ENCODE assay signal across 8 mouse cellular contexts in genomic region chr10:79857452-79857811, GRCm38 (mm10). TPM values are rescaled to one million over a fixed set of nuclear protein-coding genes. Genes with fewer than 3 reads are reported as not detected.
A peak's percentile ranks its signal among the peaks of the same experiment; 100 is the strongest.
DNase-seq lines count a peak whose midpoint lies in the region; ATAC-seq and TF ChIP-seq lines count a peak whose summit lies in the region.

No protein-coding gene starts in this region.

- H3K9me3 ChIP-seq in hindbrain, postnatal 0 days (ENCODE audit: low read length) = no peaks in the 10 kb centered on the region
- H3K9me3 ChIP-seq in liver, embryonic 12.5 days (replicated peaks) = no peaks in the 10 kb centered on the region
- H3K9me3 ChIP-seq in neural tube, embryonic 12.5 days = no peaks in the 10 kb centered on the region

- peak overlapping the region; percentile 94 for H3K4me3 ChIP-seq in bone marrow macrophage, adult 2 months (ENCODE audit: insufficient read depth, low read length)
- H3K4me3 ChIP-seq in hindbrain, postnatal 0 days (ENCODE audit: low read length) = peak overlapping the region; percentile 96; the same call in 1 of the 2 replicates
- H3K4me3 ChIP-seq in liver, embryonic 12.5 days = peak overlapping the region; percentile 93
- H3K4me3 ChIP-seq in neural tube, embryonic 12.5 days = peak overlapping the region; percentile 96

- DNase-seq in testis, postnatal 10 days (ENCODE audit: low spot score) = peak; percentile 78
- no peak for DNase-seq in testis, postnatal 14 days (ENCODE audit: low spot score)
- DNase-seq in gastrocnemius, postnatal 10 days = peak; percentile 65
- peak; percentile 66 for DNase-seq in hindbrain, postnatal 0 days (ENCODE audit: low spot score)
- DNase-seq in ovary, postnatal 36 days (ENCODE audit: low spot score) = no peak

- peak overlapping the region; percentile 99 for H3K9ac ChIP-seq in hindbrain, postnatal 0 days (replicated peaks; ENCODE audit: low read length)
- peak overlapping the region; percentile 97 for H3K9ac ChIP-seq in liver, embryonic 12.5 days
- peak overlapping the region; percentile 97 for H3K9ac ChIP-seq in neural tube, embryonic 12.5 days

- no peaks in the 10 kb centered on the region for H3K27me3 ChIP-seq in hindbrain, postnatal 0 days (ENCODE audit: insufficient read depth, low read length)
- H3K27me3 ChIP-seq in liver, embryonic 12.5 days (replicated peaks) = no peaks in the 10 kb centered on the region
- no peaks in the 10 kb centered on the region for H3K27me3 ChIP-seq in neural tube, embryonic 12.5 days (replicated peaks)

- no peak for TF ChIP-seq CTCF in bone marrow macrophage, adult 2 months (IDR thresholded peaks at IDR 0.05; ENCODE audit: low read depth, low read length)
- no peak for TF ChIP-seq CTCF in hindbrain, postnatal 0 days (IDR thresholded peaks at IDR 0.05; ENCODE audit: low read depth)

- WGBS in hindbrain, postnatal 0 days = 6% methylated on average over 4 of the region's 4 CpGs
- 42% methylated on average over 4 of the region's 4 CpGs for WGBS in liver, embryonic 12.5 days (ENCODE audit: insufficient replicate concordance)
- 37% methylated on average over 4 of the region's 4 CpGs for WGBS in neural tube, embryonic 12.5 days

- H3K4me2 ChIP-seq in hindbrain, postnatal 0 days (ENCODE audit: low read depth, low read length) = peak overlapping the region; percentile 98
- peak overlapping the region; percentile 98 for H3K4me2 ChIP-seq in liver, embryonic 12.5 days
- peak overlapping the region; percentile 100 for H3K4me2 ChIP-seq in neural tube, embryonic 12.5 days (replicated peaks)

- H3K27ac ChIP-seq in bone marrow macrophage, adult 2 months (ENCODE audit: insufficient read depth, low read depth, low read length) = peak overlapping the region; percentile 43
- H3K27ac ChIP-seq in hindbrain, postnatal 0 days = peak overlapping the region; percentile 9; the same call in 1 of the 2 replicates
- H3K27ac ChIP-seq in liver, embryonic 12.5 days = peak overlapping the region; percentile 99
- peak overlapping the region; percentile 26; the same call in 1 of the 2 replicates for H3K27ac ChIP-seq in neural tube, embryonic 12.5 days

- H3K36me3 ChIP-seq in hindbrain, postnatal 0 days (ENCODE audit: insufficient read depth, low read length) = peaks cover 33% of the 10 kb centered on the region
- H3K36me3 ChIP-seq in liver, embryonic 12.5 days = peaks cover 67% of the 10 kb centered on the region
- H3K36me3 ChIP-seq in neural tube, embryonic 12.5 days = peaks cover 60% of the 10 kb centered on the region

- TF ChIP-seq POLR2A in bone marrow macrophage, adult 2 months (IDR thresholded peaks at IDR 0.05; ENCODE audit: borderline replicate concordance, low read depth, low read length) = no peak

- H3K4me1 ChIP-seq in bone marrow macrophage, adult 2 months (ENCODE audit: control insufficient read depth, insufficient read depth, low read length) = peaks cover 15% of the 10 kb centered on the region
- peaks cover 44% of the 10 kb centered on the region for H3K4me1 ChIP-seq in hindbrain, postnatal 0 days (ENCODE audit: insufficient read depth, low read length)
- H3K4me1 ChIP-seq in liver, embryonic 12.5 days = peaks cover 56% of the 10 kb centered on the region
- H3K4me1 ChIP-seq in neural tube, embryonic 12.5 days = peaks cover 48% of the 10 kb centered on the region

- ATAC-seq in hindbrain, postnatal 0 days = no peak
- no peak for ATAC-seq in liver, embryonic 12.5 days
- ATAC-seq in neural tube, embryonic 12.5 days (ENCODE audit: low FRiP score, low read depth) = no peak

RNA-seq across cellular contexts. Expression of gene Ptbp1, which starts 3.2 kb away (rescaled TPM):
- polyA plus RNA-seq in bone marrow macrophage, adult 2 months (2012; ENCODE audit: insufficient read depth, insufficient read length, missing spikeins) = 129 and 141 TPM in 2 replicates
- total RNA-seq in gastrocnemius, postnatal 10 days (2021) = 100 to 1,000 TPM in 1 of 2 experiments, 10 to 100 TPM in 1; 75.2 to 110 TPM
- 166 and 173 TPM in 2 replicates for total RNA-seq in hindbrain, postnatal 0 days (2014; rRNA removed)
- polyA plus RNA-seq in hindbrain, postnatal 0 days (2015; fragmentation: Nextera tagmentation; extraction: Ambion mirVana) = 58.9 and 65.5 TPM in 2 replicates
- polyA plus RNA-seq in liver, embryonic 12.5 days (2016; fragmentation: Nextera tagmentation; extraction: Ambion mirVana) = 207 and 211 TPM in 2 replicates
- 180 and 189 TPM in 2 replicates for polyA plus RNA-seq in neural tube, embryonic 12.5 days (2016; fragmentation: Nextera tagmentation; extraction: Ambion mirVana)

RNA-seq across cellular contexts. Expression of gene Prtn3, which starts 16.8 kb away (rescaled TPM):
- not detected in 2 replicates for polyA plus RNA-seq in bone marrow macrophage, adult 2 months (2012; ENCODE audit: insufficient read depth, insufficient read length, missing spikeins)
- total RNA-seq in gastrocnemius, postnatal 10 days (2021) = 1 to 10 TPM in 1 of 2 experiments, not detected in 1; 2.1 TPM
- 9.4 and 20.5 TPM in 2 replicates for total RNA-seq in hindbrain, postnatal 0 days (2014; rRNA removed)
- polyA plus RNA-seq in hindbrain, postnatal 0 days (2015; fragmentation: Nextera tagmentation; extraction: Ambion mirVana) = 11.6 and 11.8 TPM in 2 replicates
- 38.4 and 38.6 TPM in 2 replicates for polyA plus RNA-seq in liver, embryonic 12.5 days (2016; fragmentation: Nextera tagmentation; extraction: Ambion mirVana)
- 12.6 and 15.5 TPM in 2 replicates for polyA plus RNA-seq in neural tube, embryonic 12.5 days (2016; fragmentation: Nextera tagmentation; extraction: Ambion mirVana)

RNA-seq across cellular contexts. Expression of gene Plppr3, which starts 17.0 kb away (rescaled TPM):
- polyA plus RNA-seq in bone marrow macrophage, adult 2 months (2012; ENCODE audit: insufficient read depth, insufficient read length, missing spikeins) = not detected in 2 replicates
- total RNA-seq in gastrocnemius, postnatal 10 days (2021) = 1 to 10 TPM in 1 of 2 experiments, under 1 TPM in 1; 0.49 to 1.6 TPM
- total RNA-seq in hindbrain, postnatal 0 days (2014; rRNA removed) = 487 and 541 TPM in 2 replicates
- 268 and 283 TPM in 2 replicates for polyA plus RNA-seq in hindbrain, postnatal 0 days (2015; fragmentation: Nextera tagmentation; extraction: Ambion mirVana)
- polyA plus RNA-seq in liver, embryonic 12.5 days (2016; fragmentation: Nextera tagmentation; extraction: Ambion mirVana) = 8.2 and 10.0 TPM in 2 replicates
- polyA plus RNA-seq in neural tube, embryonic 12.5 days (2016; fragmentation: Nextera tagmentation; extraction: Ambion mirVana) = 296 and 301 TPM in 2 replicates

RNA-seq across cellular contexts. Expression of gene Elane, which starts 28.6 kb away (rescaled TPM):
- 0.75 TPM in 1 of 2 replicates, not detected in the other for polyA plus RNA-seq in bone marrow macrophage, adult 2 months (2012; ENCODE audit: insufficient read depth, insufficient read length, missing spikeins)
- total RNA-seq in gastrocnemius, postnatal 10 days (2021) = 1 to 10 TPM in 1 of 2 experiments, not detected in 1; 1.9 TPM
- total RNA-seq in hindbrain, postnatal 0 days (2014; rRNA removed) = not detected in 2 replicates
- 0.24 TPM in 1 of 2 replicates, not detected in the other for polyA plus RNA-seq in hindbrain, postnatal 0 days (2015; fragmentation: Nextera tagmentation; extraction: Ambion mirVana)
- 12.1 and 15.4 TPM in 2 replicates for polyA plus RNA-seq in liver, embryonic 12.5 days (2016; fragmentation: Nextera tagmentation; extraction: Ambion mirVana)
- 0.34 and 0.53 TPM in 2 replicates for polyA plus RNA-seq in neural tube, embryonic 12.5 days (2016; fragmentation: Nextera tagmentation; extraction: Ambion mirVana)

RNA-seq across cellular contexts. Expression of gene Cfd, which starts 33.2 kb away (rescaled TPM):
- polyA plus RNA-seq in bone marrow macrophage, adult 2 months (2012; ENCODE audit: insufficient read depth, insufficient read length, missing spikeins) = 1.3 TPM in 1 of 2 replicates, not detected in the other
- 10 to 100 TPM; 21.5 to 22.8 TPM for total RNA-seq in gastrocnemius, postnatal 10 days (2021)
- not detected in 2 replicates for total RNA-seq in hindbrain, postnatal 0 days (2014; rRNA removed)
- not detected in 2 replicates for polyA plus RNA-seq in hindbrain, postnatal 0 days (2015; fragmentation: Nextera tagmentation; extraction: Ambion mirVana)
- polyA plus RNA-seq in liver, embryonic 12.5 days (2016; fragmentation: Nextera tagmentation; extraction: Ambion mirVana) = not detected in 2 replicates
- not detected in 2 replicates for polyA plus RNA-seq in neural tube, embryonic 12.5 days (2016; fragmentation: Nextera tagmentation; extraction: Ambion mirVana)

Comparison
In these comparisons a context has a peak if more than half of its experiments do, and no peak if none do; other contexts are left out.
1. DNase-seq: peak in testis, postnatal 10 days (single experiment), gastrocnemius, postnatal 10 days (single experiment) and hindbrain, postnatal 0 days (single experiment); none in testis, postnatal 14 days (single experiment) and ovary, postnatal 36 days (single experiment).
2. H3K27ac ChIP-seq: peak in every context shown above with its lines; median percentile 99 in liver, embryonic 12.5 days; 43 in bone marrow macrophage, adult 2 months; 26 in neural tube, embryonic 12.5 days; 9 in hindbrain, postnatal 0 days.
3. RNA of gene Plppr3, which starts 17.0 kb away (polyA plus RNA-seq): 296 to 301 TPM in neural tube, embryonic 12.5 days and 268 to 283 TPM in hindbrain, postnatal 0 days; 8.2 to 10.0 TPM in liver, embryonic 12.5 days and not detected in bone marrow macrophage, adult 2 months; every median in the first group is over 10 times any median in the second.
4. Peak in every context shown above with its lines, with median percentiles within 50 percentile points of each other: H3K4me3 ChIP-seq, H3K4me2 ChIP-seq and H3K9ac ChIP-seq.